Mouse (Mus musculus) limb, embryonic 10.5 days (tissue): ENCODE data around the gene Rpl4. TPM values are rescaled to one million over a fixed set of nuclear protein-coding genes. Genes with fewer than 3 reads are reported as not detected.

ENCODE experiments used
- DNase-seq: peaks from one replicate; pipeline ENCODE4 v3.0.0-alpha.2; 2017; ENCODE audit warnings: low spot score
- H3K27ac ChIP-seq: fragments of 300-500 bp; sonication (generic); 2 replicates; pipeline ENCODE4 v1.5.1; 2016; ENCODE audit warnings: mild to moderate bottlenecking
- H3K27me3 ChIP-seq: fragments of 300-500 bp; sonication (generic); 2 replicates; pipeline ENCODE4 v1.6.1; 2016; ENCODE audit warnings: low read depth, mild to moderate bottlenecking; ENCODE audit not compliant: poor library complexity, severe bottlenecking
- H3K36me3 ChIP-seq: fragments of 300-500 bp; sonication (generic); 2 replicates; pipeline ENCODE4 v1.6.1; 2016; ENCODE audit warnings: mild to moderate bottlenecking, moderate library complexity
- H3K4me1 ChIP-seq: fragments of 300-500 bp; sonication (generic); 2 replicates; pipeline ENCODE4 v1.6.1; 2016
- H3K4me3 ChIP-seq: fragments of 300-500 bp; sonication (generic); 2 replicates; pipeline ENCODE4 v1.5.1; 2016; ENCODE audit warnings: mild to moderate bottlenecking, moderate library complexity
- H3K9me3 ChIP-seq: fragments of 300-500 bp; sonication (generic); replicated peaks from 2 replicates; pipeline ENCODE4 v1.6.1; 2016; ENCODE audit warnings: mild to moderate bottlenecking
- WGBS: fragments of 180-500 bp; shearing (Covaris S2); methylation state at CpG from one replicate; pipeline ENCODE4 v1.1.7; 2016; 5-methylcytosine and 5-hydroxymethylcytosine counted together
- polyA plus RNA-seq: library from polyadenylated mRNA; unstranded; fragments of >200 nt; fragmentation: Nextera tagmentation; extraction: Ambion mirVana; gene quantifications from 2 replicates; pipeline ENCODE4 v1.2.1, GENCODE M21; 2016

Rpl4 gene
- polyA plus RNA-seq, 1 experiment from 2014 or later: 1,265 TPM

GRCm38 (mm10) chr9:64202866-64203265 lies 29.7 kb downstream of the Rpl4 start:
- no peaks in the 10 kb centered on the region for H3K27me3 ChIP-seq
- H3K9me3 ChIP-seq: no peaks in the 10 kb centered on the region
- H3K4me3 ChIP-seq: no peak overlapping the region
- H3K27ac ChIP-seq: no peak overlapping the region
- DNase-seq: no peak
- H3K4me1 ChIP-seq: no peaks in the 10 kb centered on the region
- H3K36me3 ChIP-seq: peaks cover 85% of the 10 kb centered on the region

GRCm38 (mm10) chr9:64207509-64208084 lies 34.4 kb downstream of the Rpl4 start:
- no peak overlapping the region for H3K27ac ChIP-seq
- no peaks in the 10 kb centered on the region for H3K4me1 ChIP-seq
- WGBS: 88% methylated on average over 3 of the region's 3 CpGs
- no peaks in the 10 kb centered on the region for H3K9me3 ChIP-seq
- H3K27me3 ChIP-seq: no peaks in the 10 kb centered on the region
- peaks cover 92% of the 10 kb centered on the region for H3K36me3 ChIP-seq
- DNase-seq: no peak
- H3K4me3 ChIP-seq: no peak overlapping the region

GRCm38 (mm10) chr9:64214452-64214851 lies 41.3 kb downstream of the Rpl4 start:
- no peaks in the 10 kb centered on the region for H3K27me3 ChIP-seq
- no peak overlapping the region for H3K4me3 ChIP-seq
- WGBS: 87% methylated on average over 17 of the region's 17 CpGs
- no peak overlapping the region for H3K27ac ChIP-seq
- peaks cover 42% of the 10 kb centered on the region for H3K36me3 ChIP-seq
- H3K4me1 ChIP-seq: peaks cover 3% of the 10 kb centered on the region; the same call in 1 of the 2 replicates
- DNase-seq: no peak
- no peaks in the 10 kb centered on the region for H3K9me3 ChIP-seq

GRCm38 (mm10) chr9:64216090-64216489 lies 42.9 kb downstream of the Rpl4 start:
- Histone ChIP-seq H3K4me3 (no peak overlapping the region), H3K36me3 (peaks cover 27% of the 10 kb centered on the region), H3K4me1 (peaks cover 12% of the 10 kb centered on the region), H3K9me3 (no peaks in the 10 kb centered on the region), H3K27me3 (no peaks in the 10 kb centered on the region), H3K27ac (no peak overlapping the region)
- 68% methylated on average over 4 of the region's 4 CpGs for WGBS
- no peak for DNase-seq

- Histone ChIP-seq H3K36me3 (peaks cover 22% of the 10 kb centered on the region), H3K4me3 (no peak overlapping the region), H3K4me1 (peaks cover 12% of the 10 kb centered on the region), H3K9me3 (no peaks in the 10 kb centered on the region), H3K27me3 (no peaks in the 10 kb centered on the region), H3K27ac (no peak overlapping the region)
- DNase-seq: no peak
- 95% methylated on average over 2 of the region's 2 CpGs for WGBS
Measured at GRCm38 (mm10) chr9:64216641-64217040, 43.5 kb downstream of the Rpl4 start.

- Histone ChIP-seq H3K4me1 (peaks cover 12% of the 10 kb centered on the region), H3K4me3 (no peak overlapping the region), H3K27me3 (no peaks in the 10 kb centered on the region), H3K27ac (no peak overlapping the region), H3K9me3 (no peaks in the 10 kb centered on the region), H3K36me3 (peaks cover 10% of the 10 kb centered on the region)
- DNase-seq: no peak
Measured at GRCm38 (mm10) chr9:64217887-64218286, 44.7 kb downstream of the Rpl4 start.

- Histone ChIP-seq H3K4me3 (no peak overlapping the region), H3K4me1 (peaks cover 12% of the 10 kb centered on the region), H3K27me3 (no peaks in the 10 kb centered on the region), H3K27ac (no peak overlapping the region), H3K36me3 (peaks cover 6% of the 10 kb centered on the region), H3K9me3 (no peaks in the 10 kb centered on the region)
- no peak for DNase-seq
- 66% methylated on average over 1 of the region's 1 CpGs for WGBS
Measured at GRCm38 (mm10) chr9:64219305-64219704, 46.1 kb downstream of the Rpl4 start.

GRCm38 (mm10) chr9:64219772-64220420 lies 46.7 kb downstream of the Rpl4 start:
- no peak overlapping the region for H3K27ac ChIP-seq
- no peaks in the 10 kb centered on the region for H3K27me3 ChIP-seq
- no peak overlapping the region for H3K4me3 ChIP-seq
- H3K4me1 ChIP-seq: peaks cover 12% of the 10 kb centered on the region
- DNase-seq: no peak
- peaks cover 6% of the 10 kb centered on the region; the same call in 1 of the 2 replicates for H3K36me3 ChIP-seq
- H3K9me3 ChIP-seq: no peaks in the 10 kb centered on the region
- WGBS: 70% methylated on average over 10 of the region's 10 CpGs

GRCm38 (mm10) chr9:64220603-64221002 lies 47.4 kb downstream of the Rpl4 start:
- H3K4me3 ChIP-seq: no peak overlapping the region
- H3K4me1 ChIP-seq: peaks cover 12% of the 10 kb centered on the region
- 89% methylated on average over 1 of the region's 1 CpGs for WGBS
- H3K36me3 ChIP-seq: peaks cover 8% of the 10 kb centered on the region; the same call in 1 of the 2 replicates
- H3K27ac ChIP-seq: no peak overlapping the region
- H3K9me3 ChIP-seq: no peaks in the 10 kb centered on the region
- no peak for DNase-seq
- H3K27me3 ChIP-seq: no peaks in the 10 kb centered on the region

- Histone ChIP-seq H3K27ac (no peak overlapping the region), H3K27me3 (no peaks in the 10 kb centered on the region), H3K9me3 (no peaks in the 10 kb centered on the region), H3K4me3 (no peak overlapping the region), H3K4me1 (peaks cover 12% of the 10 kb centered on the region), H3K36me3 (peaks cover 8% of the 10 kb centered on the region; the same call in 1 of the 2 replicates)
- DNase-seq: no peak
- WGBS: 88% methylated on average over 4 of the region's 4 CpGs
Measured at GRCm38 (mm10) chr9:64221480-64221879, 48.3 kb downstream of the Rpl4 start.

GRCm38 (mm10) chr9:64222098-64222497 lies 48.9 kb downstream of the Rpl4 start:
- DNase-seq: no peak
- H3K36me3 ChIP-seq: peaks cover 9% of the 10 kb centered on the region; the same call in 1 of the 2 replicates
- 73% methylated on average over 2 of the region's 2 CpGs for WGBS

GRCm38 (mm10) chr9:64225805-64226204 lies 52.6 kb downstream of the Rpl4 start:
- H3K27ac ChIP-seq: no peak overlapping the region
- no peak overlapping the region for H3K4me3 ChIP-seq
- H3K4me1 ChIP-seq: peaks cover 22% of the 10 kb centered on the region
- H3K36me3 ChIP-seq: peaks cover 10% of the 10 kb centered on the region; the same call in 1 of the 2 replicates
- no peak for DNase-seq
- H3K9me3 ChIP-seq: no peaks in the 10 kb centered on the region
- no peaks in the 10 kb centered on the region for H3K27me3 ChIP-seq

More at GRCm38 (mm10) chr9:64222098-64222497, 48.9 kb downstream of the Rpl4 start:
- Histone ChIP-seq H3K4me3 (no peak overlapping the region), H3K4me1 (peaks cover 12% of the 10 kb centered on the region), H3K9me3 (no peaks in the 10 kb centered on the region), H3K27me3 (no peaks in the 10 kb centered on the region), H3K27ac (no peak overlapping the region)

- no peak for DNase-seq
- H3K4me3 ChIP-seq: no peak overlapping the region
- WGBS: 90% methylated on average over 12 of the region's 12 CpGs
- no peaks in the 10 kb centered on the region for H3K9me3 ChIP-seq
- H3K27ac ChIP-seq: no peak overlapping the region
- H3K4me1 ChIP-seq: peaks cover 32% of the 10 kb centered on the region
- H3K27me3 ChIP-seq: no peaks in the 10 kb centered on the region
- peaks cover 10% of the 10 kb centered on the region; the same call in 1 of the 2 replicates for H3K36me3 ChIP-seq
Measured at GRCm38 (mm10) chr9:64227736-64228135, 54.6 kb downstream of the Rpl4 start.
